Mouse (Mus musculus) macrophage (primary cell): ENCODE data around the gene Zp3. TPM values are rescaled to one million over a fixed set of nuclear protein-coding genes. Genes with fewer than 3 reads are reported as not detected.

ENCODE experiments used
- polyA plus RNA-seq: library from polyadenylated mRNA; stranded (reverse); fragments of 250-400 nt; gene quantifications from 3 replicates; pipeline ENCODE4 v1.2.4, GENCODE M21; 2018; ENCODE audit warnings: inconsistent platforms

Zp3 gene
- polyA plus RNA-seq, 1 experiment from 2014 or later, result not detected

Other genes with a start within 250 kb of the Zp3 start
- 34.9 to 76.8 TPM (median 42.6 TPM) in 3 replicates for gene Tmem120a, start 235.7 kb upstream of the Zp3 start, polyA plus RNA-seq
- not detected in 3 replicates for gene Styxl1, start 201.7 kb upstream of the Zp3 start, polyA plus RNA-seq
- gene Mdh2, start 201.6 kb upstream of the Zp3 start, polyA plus RNA-seq, result 123 to 276 TPM (median 128 TPM) in 3 replicates
- not detected in 3 replicates for gene Srrm3, start 173.2 kb upstream of the Zp3 start, polyA plus RNA-seq
- 0.23 to 0.43 TPM in 2 of 3 replicates, not detected in the other for gene Hspb1, start 92.2 kb upstream of the Zp3 start, polyA plus RNA-seq
- 161 to 315 TPM (median 200 TPM) in 3 replicates for gene Ywhag, start 45.5 kb upstream of the Zp3 start, polyA plus RNA-seq
- gene Ssc4d, start 5.6 kb upstream of the Zp3 start, polyA plus RNA-seq, result 2.8 to 3.3 TPM (median 3.0 TPM) in 3 replicates
- 7.6 to 10.1 TPM (median 9.4 TPM) in 3 replicates for gene Dtx2, start 14.7 kb downstream of the Zp3 start, polyA plus RNA-seq
- not detected in 3 replicates for gene Upk3b, start 58.4 kb downstream of the Zp3 start, polyA plus RNA-seq
- not detected in 3 replicates for gene Upk3bl, start 74.4 kb downstream of the Zp3 start, polyA plus RNA-seq
- gene Rasa4, start 103.8 kb downstream of the Zp3 start, polyA plus RNA-seq, result 51.3 to 186 TPM (median 61.5 TPM) in 3 replicates
- 75.0 to 118 TPM (median 101 TPM) in 3 replicates for gene Polr2j, start 136.5 kb downstream of the Zp3 start, polyA plus RNA-seq
- gene Lrwd1, start 156.0 kb downstream of the Zp3 start, polyA plus RNA-seq, result 6.0 to 13.5 TPM (median 9.4 TPM) in 3 replicates
- gene Alkbh4, start 156.0 kb downstream of the Zp3 start, polyA plus RNA-seq, result 3.8 to 8.1 TPM (median 7.9 TPM) in 3 replicates
- 7.1 to 19.8 TPM (median 13.8 TPM) in 3 replicates for gene Orai2, start 190.6 kb downstream of the Zp3 start, polyA plus RNA-seq
- 12.4 to 58.1 TPM (median 23.3 TPM) in 3 replicates for gene Prkrip1, start 218.9 kb downstream of the Zp3 start, polyA plus RNA-seq